Mouse (Mus musculus) MEL (cell line): Measurements from ENCODE around the gene Ralb.

Source experiments
- CHD2 ChIP-seq: IDR thresholded peaks from 2 replicates; pipeline ENCODE4 v1.6.1; 2011; ENCODE audit warnings: low read length, improper control_type of control experiment
- CTCF ChIP-seq, 3 experiments: IDR thresholded peaks in 2 of 3; conservative IDR thresholded peaks in 1 of 3; 2 replicates each; pipeline ENCODE4 v1.5.1; 2011 to 2012; ENCODE audit warnings: low read length in 3 of 3, low read depth in 2 of 3, mild to moderate bottlenecking in 2 of 3, improper control_type of control experiment in 1 of 3, inconsistent platforms in 1 of 3, mixed read lengths in 1 of 3, moderate library complexity in 1 of 3; ENCODE audit not compliant: control insufficient read depth in 1 of 3, insufficient read depth in 1 of 3, poor library complexity in 1 of 3, severe bottlenecking in 1 of 3
- ELF1 ChIP-seq: IDR thresholded peaks from 2 replicates; pipeline ENCODE4 v1.6.1; 2014; ENCODE audit warnings: low read depth, mild to moderate bottlenecking, inconsistent platforms, low read length, improper control_type of control experiment, moderate library complexity
- EP300 ChIP-seq, 2 experiments: IDR thresholded peaks; 2 replicates each; pipeline ENCODE4 v1.6.1; 2011; ENCODE audit warnings: improper control_type of control experiment in 2 of 2, low read length in 2 of 2, low read depth in 1 of 2, mild to moderate bottlenecking in 1 of 2
- MAX ChIP-seq: IDR thresholded peaks from 2 replicates; pipeline ENCODE4 v1.6.1; 2011; ENCODE audit warnings: low read length, improper control_type of control experiment
- POLR2A ChIP-seq, 2 experiments: IDR thresholded peaks; 2 replicates each; pipeline ENCODE4 v1.6.1; 2011 to 2012; ENCODE audit warnings: low read length in 2 of 2, mild to moderate bottlenecking in 2 of 2, control low read depth in 1 of 2, improper control_type of control experiment in 1 of 2, low read depth in 1 of 2, moderate library complexity in 1 of 2; ENCODE audit not compliant: control insufficient read depth in 1 of 2, insufficient read depth in 1 of 2, poor library complexity in 1 of 2

GRCm38 (mm10) chr1:119544611-119545155, 40.1 kb upstream of the Ralb start:
- TF ChIP-seq CHD2 (no peak), EP300 (IDR thresholded peaks at IDR 0.05; ENCODE audit: low read depth in 1 of 2, low read length in 2 of 2) (no peak), POLR2A (IDR thresholded peaks at IDR 0.05; ENCODE audit: control insufficient read depth in 1 of 2, insufficient read depth in 1 of 2, low read depth in 1 of 2, low read length in 2 of 2, poor library complexity in 1 of 2) (no peak), CTCF (IDR thresholded peaks at IDR 0.05 in 2 of 3, conservative IDR thresholded peaks at IDR 0.05 in 1 of 3; ENCODE audit: control insufficient read depth in 1 of 3, insufficient read depth in 1 of 3, low read depth in 2 of 3, low read length in 3 of 3, poor library complexity in 1 of 3, severe bottlenecking in 1 of 3) (no peak), MAX (no peak), ELF1 (no peak)
